Mouse (Mus musculus): Measurements from ENCODE around the gene Gm7995.

Gm7995 gene

DNA sequence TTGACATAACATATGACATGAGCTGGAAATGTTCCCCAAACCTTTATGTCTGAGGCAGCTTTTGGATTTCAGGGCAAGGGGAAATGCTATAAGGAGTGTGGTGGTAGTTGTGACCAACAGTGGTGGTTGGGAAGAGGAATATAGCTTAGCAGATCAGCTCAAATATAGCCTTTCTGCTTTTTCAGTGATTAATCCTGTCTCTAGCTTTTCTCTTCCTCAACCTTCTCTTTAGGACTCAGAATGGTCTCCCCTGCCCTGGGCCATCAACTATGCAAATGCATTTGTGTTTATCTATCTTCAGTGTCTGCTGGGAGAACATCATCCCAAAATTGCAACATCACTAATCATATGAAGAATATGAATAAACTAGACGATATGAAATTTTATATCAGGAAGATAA lies at the start of gene Gm7995:
Gm7995 (plus strand) TSS at position 301 of the 400 bp plus-strand sequence.
- WGBS: no CpG with 5 or more reads among the region's 1 CpGs

DNA sequence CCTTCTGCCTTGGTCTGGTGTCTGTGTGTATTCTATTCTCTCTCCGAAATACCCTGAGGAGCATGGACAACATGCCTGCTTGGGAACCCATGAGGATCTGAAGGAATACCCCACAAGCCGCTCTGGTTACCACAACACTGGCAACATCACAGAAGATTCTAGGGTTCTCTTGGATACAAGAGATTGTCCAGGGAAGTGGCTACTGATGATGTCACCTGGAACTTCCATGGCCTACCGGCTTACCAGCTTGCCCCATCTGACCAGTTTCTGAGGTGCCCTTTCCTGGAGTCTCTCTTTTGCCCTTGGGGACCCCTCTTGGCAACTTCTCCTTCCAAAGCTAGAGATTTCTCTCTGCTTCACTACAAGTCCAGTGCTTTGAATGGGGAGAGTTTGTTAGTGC lies 12.8 kb upstream of the Gm7995 start, which contains the start of gene Gm9611:
Gm9611 (minus strand) TSS at position 101 of the 400 bp plus-strand sequence.
- 67% methylated on average over 1 of the region's 3 CpGs for WGBS

Measured in cerebral cortex, adult 2 months (tissue).